Mouse (Mus musculus): ENCODE measurements around the gene Zhx3. TPM values are rescaled to one million over a fixed set of nuclear protein-coding genes. Genes with fewer than 3 reads are reported as not detected.
A peak's percentile ranks its signal among the peaks of the same experiment; 100 is the strongest.

The Zhx3 gene
- polyA plus RNA-seq, 1 experiment = 11.0 TPM

DNA sequence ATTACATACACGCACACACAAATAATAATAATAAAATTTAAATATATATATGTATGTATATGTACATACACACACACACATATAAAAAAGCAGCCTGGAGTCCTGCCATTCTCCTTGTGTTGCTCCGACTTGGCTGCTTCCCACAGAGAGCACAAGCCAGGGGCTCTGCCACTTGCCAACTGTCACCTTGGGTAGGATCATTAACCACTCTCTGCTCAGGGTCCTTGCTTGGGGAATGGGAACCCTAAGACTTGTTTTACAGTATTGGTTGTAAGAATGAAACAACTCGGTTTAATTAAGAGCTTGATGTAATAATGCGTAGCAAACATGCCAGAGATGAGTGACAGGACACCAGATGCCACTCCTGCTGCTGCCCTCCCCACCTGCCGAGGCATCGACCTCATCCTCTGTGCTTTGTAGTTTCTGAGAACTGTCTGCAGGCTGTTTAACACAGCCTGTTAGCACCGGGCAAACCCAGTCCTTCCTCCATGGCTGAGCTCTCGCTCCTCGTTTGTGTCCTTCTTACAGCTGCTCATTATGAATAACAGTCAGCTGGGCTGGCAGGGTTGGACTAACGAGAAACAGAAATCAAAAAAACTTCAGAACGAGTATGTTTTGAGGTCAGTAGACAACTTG is 132.2 kb downstream of the Zhx3 start:
- peaks cover 72% of the 10 kb centered on the region for H3K4me1 ChIP-seq (ENCODE audit: control insufficient read depth, insufficient read depth, insufficient read length, low read length)
- no peak overlapping the region for H3K4me3 ChIP-seq (ENCODE audit: insufficient read depth, low read depth, low read length)
- H3K27ac ChIP-seq (replicated peaks; ENCODE audit: low read depth, low read length) = peak overlapping the region; percentile 88

GRCm38 (mm10) chr2:160739647-160740356 is 133.0 kb downstream of the Zhx3 start:
- Histone ChIP-seq H3K27ac (replicated peaks; ENCODE audit: low read depth, low read length) (peak overlapping the region; percentile 70), H3K4me1 (ENCODE audit: control insufficient read depth, insufficient read depth, insufficient read length, low read length) (peaks cover 72% of the 10 kb centered on the region), H3K4me3 (ENCODE audit: insufficient read depth, low read depth, low read length) (no peak overlapping the region)

DNA sequence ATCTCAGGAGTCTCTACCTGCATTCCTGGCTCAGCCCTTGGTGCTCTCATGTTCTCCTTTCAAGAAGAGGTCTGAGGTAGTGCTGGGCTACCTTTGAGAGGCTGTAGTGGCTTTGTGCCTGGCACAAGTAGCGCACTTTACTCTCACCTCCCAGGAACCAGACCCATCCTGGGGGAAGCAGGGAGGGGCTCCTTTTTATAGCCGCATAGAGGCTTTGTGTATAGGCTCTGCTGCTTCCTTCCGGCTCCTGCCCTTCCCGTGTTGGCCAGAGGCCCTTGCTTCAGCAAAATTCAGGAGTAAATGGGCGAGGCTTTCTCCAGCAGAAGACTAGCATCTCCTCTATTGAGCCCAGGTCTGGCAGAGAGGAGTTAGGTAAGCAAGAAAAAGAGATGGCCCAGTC is 134.4 kb downstream of the Zhx3 start:
- Histone ChIP-seq H3K27ac (replicated peaks; ENCODE audit: low read depth, low read length) (peak overlapping the region; percentile 70), H3K4me1 (ENCODE audit: control insufficient read depth, insufficient read depth, insufficient read length, low read length) (peaks cover 67% of the 10 kb centered on the region), H3K4me3 (ENCODE audit: insufficient read depth, low read depth, low read length) (no peak overlapping the region)

DNA sequence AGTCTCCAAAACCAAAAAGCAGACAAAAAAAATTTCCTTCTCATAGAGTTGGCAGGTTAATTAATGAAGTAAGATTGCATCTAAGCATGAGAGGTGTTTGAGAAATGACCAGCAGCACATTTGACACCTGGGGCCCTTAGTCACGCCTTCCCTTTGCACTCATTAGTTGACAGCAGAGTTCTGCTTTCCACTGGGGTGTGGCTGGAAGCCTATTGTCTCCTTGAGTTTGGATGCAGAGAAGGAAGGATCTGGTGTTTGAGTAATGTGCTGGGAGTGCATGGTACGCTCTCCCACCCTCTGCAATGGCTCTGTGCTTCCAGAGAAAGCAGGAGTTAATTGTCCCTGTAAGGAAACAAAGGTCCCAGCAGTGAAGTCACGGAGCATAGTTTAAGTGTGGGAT is 136.3 kb downstream of the Zhx3 start:
- H3K4me3 ChIP-seq (ENCODE audit: insufficient read depth, low read depth, low read length) = no peak overlapping the region
- peaks cover 60% of the 10 kb centered on the region for H3K4me1 ChIP-seq (ENCODE audit: control insufficient read depth, insufficient read depth, insufficient read length, low read length)
- H3K27ac ChIP-seq (replicated peaks; ENCODE audit: low read depth, low read length) = peak overlapping the region; percentile 63

DNA sequence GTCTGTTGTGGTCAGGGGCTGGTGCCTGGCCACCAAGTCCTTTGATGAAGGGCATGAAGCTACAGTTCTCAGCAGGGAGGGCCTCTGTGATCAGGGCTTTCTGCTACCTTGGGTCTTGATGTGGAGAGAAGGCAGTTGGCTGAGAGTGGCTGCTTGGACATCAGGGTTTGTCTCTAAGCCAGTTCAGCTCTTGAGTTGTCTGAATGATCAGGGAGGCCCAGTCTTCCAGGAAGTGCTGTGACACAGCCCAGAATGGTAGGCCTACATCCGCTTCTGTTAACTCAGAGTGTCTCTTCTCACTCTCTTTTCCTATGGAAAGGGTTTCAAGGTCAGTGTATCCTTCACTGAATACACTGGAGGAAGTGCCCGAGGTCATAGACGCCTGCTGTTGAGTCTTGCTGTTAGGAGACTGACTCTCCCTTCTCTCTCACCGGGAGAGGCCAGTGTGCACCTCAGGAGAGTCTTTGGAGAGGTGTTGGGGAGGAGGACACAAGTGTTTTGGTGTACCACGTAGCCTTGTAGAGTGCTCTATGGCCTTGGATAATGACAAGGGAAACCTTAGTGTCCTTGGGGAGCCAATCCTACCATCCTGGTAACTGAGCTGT is 137.0 kb downstream of the Zhx3 start:
- Histone ChIP-seq H3K4me3 (ENCODE audit: insufficient read depth, low read depth, low read length) (no peak overlapping the region), H3K4me1 (ENCODE audit: control insufficient read depth, insufficient read depth, insufficient read length, low read length) (peaks cover 55% of the 10 kb centered on the region)

DNA sequence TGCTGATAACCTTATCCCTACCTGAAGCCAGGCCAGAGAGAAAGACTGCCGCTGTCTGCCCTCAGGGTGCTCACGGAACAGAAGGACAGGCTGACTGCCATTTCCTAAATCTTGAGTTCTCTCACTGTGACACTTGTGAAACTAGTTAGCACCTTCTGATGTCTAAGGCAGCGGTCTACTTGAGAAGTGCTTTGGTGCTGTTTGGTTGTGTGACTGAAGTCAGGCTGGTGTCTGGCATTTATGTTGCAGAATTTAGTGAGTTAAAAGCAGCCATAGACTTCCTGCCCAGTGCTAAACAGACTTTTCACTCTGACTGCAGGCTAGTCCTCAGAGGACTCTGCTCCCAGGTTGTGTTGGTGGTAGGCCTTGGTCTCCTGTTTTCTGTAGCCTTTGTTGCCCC is 138.5 kb downstream of the Zhx3 start:
- H3K27ac ChIP-seq (replicated peaks; ENCODE audit: low read depth, low read length) = 0 out of 2 replicates have a peak overlapping the region, but pooled peaks have one; percentile 21
- H3K4me3 ChIP-seq (ENCODE audit: insufficient read depth, low read depth, low read length) = peak overlapping the region; percentile 84
- peaks cover 53% of the 10 kb centered on the region for H3K4me1 ChIP-seq (ENCODE audit: control insufficient read depth, insufficient read depth, insufficient read length, low read length)

More for the DNA sequence above, 137.0 kb downstream of the Zhx3 start:
- peak overlapping the region; percentile 63 for H3K27ac ChIP-seq (replicated peaks; ENCODE audit: low read depth, low read length)

GRCm38 (mm10) chr2:160733131-160733531 is 139.7 kb downstream of the Zhx3 start:
- H3K27ac ChIP-seq (replicated peaks; ENCODE audit: low read depth, low read length) = peak overlapping the region; percentile 88
- peaks cover 46% of the 10 kb centered on the region for H3K4me1 ChIP-seq (ENCODE audit: control insufficient read depth, insufficient read depth, insufficient read length, low read length)
- H3K4me3 ChIP-seq (ENCODE audit: insufficient read depth, low read depth, low read length) = peak overlapping the region; percentile 84

DNA sequence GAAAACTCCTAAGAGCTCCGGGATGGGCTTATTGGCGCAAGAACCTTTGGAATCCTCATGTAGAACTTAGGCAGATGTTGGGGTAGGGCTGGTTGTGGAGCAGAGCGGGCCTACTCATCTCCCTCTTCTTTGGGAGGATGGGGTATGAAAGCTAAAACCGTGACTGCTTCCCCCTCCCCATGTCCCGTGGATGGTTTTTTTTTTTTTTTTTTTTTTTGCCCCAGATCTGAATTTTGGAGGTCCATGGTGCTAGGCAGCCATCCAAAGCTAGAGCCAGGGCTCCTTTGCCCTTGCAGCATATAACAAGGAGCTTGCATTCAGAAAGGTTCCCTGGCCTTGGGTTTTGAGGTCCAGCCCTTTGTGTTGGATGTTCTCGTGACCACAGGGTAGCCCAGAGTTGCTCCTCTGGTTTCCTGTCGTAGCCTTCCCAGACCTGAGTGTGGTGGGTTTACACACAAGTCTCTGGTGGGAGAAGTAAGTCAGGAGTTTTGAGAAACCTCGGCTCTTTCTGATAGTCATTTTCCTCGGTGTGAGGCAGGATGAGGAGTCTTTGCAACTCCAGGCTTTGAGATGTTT is 140.3 kb downstream of the Zhx3 start:
- peaks cover 45% of the 10 kb centered on the region for H3K4me1 ChIP-seq (ENCODE audit: control insufficient read depth, insufficient read depth, insufficient read length, low read length)
- peak overlapping the region; percentile 84 for H3K4me3 ChIP-seq (ENCODE audit: insufficient read depth, low read depth, low read length)
- H3K27ac ChIP-seq (replicated peaks; ENCODE audit: low read depth, low read length) = peak overlapping the region; percentile 88

DNA sequence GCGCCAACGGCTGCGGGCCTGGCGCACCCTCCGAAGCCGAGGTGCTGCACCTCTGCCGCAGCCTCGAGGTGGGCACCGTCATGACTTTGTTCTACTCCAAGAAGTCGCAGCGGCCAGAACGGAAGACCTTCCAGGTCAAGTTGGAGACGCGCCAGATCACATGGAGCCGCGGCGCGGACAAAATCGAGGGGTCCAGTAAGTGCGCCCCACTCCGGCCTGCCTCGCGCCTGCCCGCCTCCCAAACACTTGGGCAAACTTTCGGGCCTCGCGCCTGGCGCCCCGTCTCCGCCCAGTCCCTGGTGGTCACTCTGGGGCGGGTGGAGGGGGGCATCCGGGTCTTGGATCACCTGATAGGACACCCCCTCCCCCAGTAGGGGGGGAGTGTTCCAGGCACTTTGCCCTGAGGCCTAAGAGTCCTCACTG is 140.9 kb downstream of the Zhx3 start:
- Histone ChIP-seq H3K4me3 (ENCODE audit: insufficient read depth, low read depth, low read length) (peak overlapping the region; percentile 84), H3K4me1 (ENCODE audit: control insufficient read depth, insufficient read depth, insufficient read length, low read length) (peaks cover 42% of the 10 kb centered on the region), H3K27ac (replicated peaks; ENCODE audit: low read depth, low read length) (peak overlapping the region; percentile 88)

DNA sequence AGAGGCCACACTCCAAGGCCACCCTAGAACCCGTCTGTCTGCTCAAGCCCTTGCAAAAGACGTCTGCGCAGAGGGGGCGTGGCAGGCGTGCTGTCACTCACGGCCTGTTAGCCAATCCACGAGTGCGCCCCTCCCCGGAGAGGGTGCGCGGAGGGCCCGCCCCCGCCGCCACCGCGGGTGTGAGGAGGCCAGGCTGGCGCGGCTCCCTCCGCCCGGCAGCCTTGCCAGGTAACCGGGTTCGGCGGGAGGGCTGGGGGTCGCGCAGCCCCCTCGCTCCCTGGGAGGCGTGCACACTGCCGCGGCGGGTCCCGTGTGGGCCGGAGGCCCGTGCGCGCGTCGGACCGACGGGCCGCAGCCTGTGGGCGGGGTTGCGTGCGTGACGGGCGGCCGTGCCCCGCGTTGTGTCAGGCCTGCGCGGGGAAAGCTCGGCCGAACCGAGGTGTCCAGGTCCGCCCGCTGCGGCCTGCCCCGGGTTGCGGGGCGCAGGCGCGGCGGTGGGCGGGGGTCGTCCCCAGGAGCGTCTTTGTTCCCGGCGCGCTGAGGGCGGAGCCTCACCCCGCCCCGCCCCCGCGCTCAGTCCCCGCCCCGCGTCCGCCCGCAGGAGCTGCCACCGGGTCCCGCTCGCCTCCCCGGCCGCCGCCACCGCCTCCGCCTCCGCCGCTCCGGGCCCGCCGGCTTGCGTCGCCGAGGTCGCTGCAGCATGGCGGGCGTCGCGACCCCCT is 141.5 kb downstream of the Zhx3 start, which contains the start of gene Plcg1:
Gene Plcg1, plus strand, starts transcription at position 184 of the 722 bp plus-strand sequence.
- peaks cover 38% of the 10 kb centered on the region for H3K4me1 ChIP-seq (ENCODE audit: control insufficient read depth, insufficient read depth, insufficient read length, low read length)
- H3K27ac ChIP-seq (replicated peaks; ENCODE audit: low read depth, low read length) = peak within 1 kb of the TSS; percentile 88
- peak within 1 kb of the TSS; percentile 84 for H3K4me3 ChIP-seq (ENCODE audit: insufficient read depth, low read depth, low read length)

GRCm38 (mm10) chr2:160730797-160731116 is 142.0 kb downstream of the Zhx3 start:
- peak overlapping the region; percentile 84 for H3K4me3 ChIP-seq (ENCODE audit: insufficient read depth, low read depth, low read length)
- H3K27ac ChIP-seq (replicated peaks; ENCODE audit: low read depth, low read length) = 0 out of 2 replicates have a peak overlapping the region, but pooled peaks have one; percentile 40
- H3K4me1 ChIP-seq (ENCODE audit: control insufficient read depth, insufficient read depth, insufficient read length, low read length) = peaks cover 33% of the 10 kb centered on the region

GRCm38 (mm10) chr2:160729851-160730796 is 142.7 kb downstream of the Zhx3 start:
- Histone ChIP-seq H3K4me1 (ENCODE audit: control insufficient read depth, insufficient read depth, insufficient read length, low read length) (peaks cover 28% of the 10 kb centered on the region), H3K4me3 (ENCODE audit: insufficient read depth, low read depth, low read length) (peak overlapping the region; percentile 84), H3K27ac (replicated peaks; ENCODE audit: low read depth, low read length) (peak overlapping the region; percentile 24; the same call in 1 of the 2 replicates)

DNA sequence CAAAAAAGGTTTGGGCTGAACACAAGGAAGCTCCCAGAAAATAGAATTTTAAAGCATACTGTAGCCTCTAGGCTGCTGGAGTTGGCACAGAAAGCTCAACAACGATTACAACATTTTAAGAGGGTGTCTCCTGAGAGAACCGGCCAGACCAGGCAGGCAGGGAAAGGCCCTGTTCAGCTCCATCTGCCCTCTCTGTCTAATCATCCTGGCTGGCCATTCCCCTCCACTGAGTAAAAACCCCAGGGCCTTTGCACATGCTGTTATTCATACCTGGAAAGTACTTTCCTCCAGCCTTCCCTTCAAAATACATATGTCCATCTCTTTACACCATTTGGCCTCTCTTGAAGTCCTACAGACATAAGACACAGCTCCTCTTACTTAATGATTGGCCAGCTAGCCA is 143.4 kb downstream of the Zhx3 start:
- H3K27ac ChIP-seq (replicated peaks; ENCODE audit: low read depth, low read length) = peak overlapping the region; percentile 23; the same call in 1 of the 2 replicates
- H3K4me3 ChIP-seq (ENCODE audit: insufficient read depth, low read depth, low read length) = no peak overlapping the region
- H3K4me1 ChIP-seq (ENCODE audit: control insufficient read depth, insufficient read depth, insufficient read length, low read length) = peaks cover 23% of the 10 kb centered on the region

- Histone ChIP-seq H3K4me1 (ENCODE audit: control insufficient read depth, insufficient read depth, insufficient read length, low read length) (peaks cover 23% of the 10 kb centered on the region), H3K4me3 (ENCODE audit: insufficient read depth, low read depth, low read length) (no peak overlapping the region), H3K27ac (replicated peaks; ENCODE audit: low read depth, low read length) (0 out of 2 replicates have a peak overlapping the region, but pooled peaks have one; percentile 23)
Measured at GRCm38 (mm10) chr2:160728972-160729371, 143.8 kb downstream of the Zhx3 start.
